Mouse (Mus musculus): ENCODE results near the gene Klb.

Klb gene

GRCm38 (mm10) chr5:65374746-65375145, 26.6 kb downstream of the Klb start:
- in situ Hi-C loops (cut with MseI, MboI): no loop called here

GRCm38 (mm10) chr5:65385704-65386103, 37.6 kb downstream of the Klb start:
- in situ Hi-C loops (cut with MseI, MboI): no loop called here

GRCm38 (mm10) chr5:65387008-65387867, 39.1 kb downstream of the Klb start:
- in situ Hi-C loops (cut with MseI, MboI): no loop called here

- in situ Hi-C loops (cut with MseI, MboI): no loop called here
These were observed 42.8 kb downstream of the Klb start, which contains the start of the genes Rpl9 and Lias for GRCm38 (mm10) chr5:65390648-65391644. TSS of gene Rpl9 (minus strand) at chr5:65391444. TSS of gene Lias (plus strand) at chr5:65391497.

- in situ Hi-C loops (cut with MseI, MboI): no loop called here
These were observed 43.6 kb downstream of the Klb start for GRCm38 (mm10) chr5:65391753-65392152.

- in situ Hi-C loops (cut with MseI, MboI): no loop called here
These were observed 46.3 kb downstream of the Klb start for GRCm38 (mm10) chr5:65394425-65394824.

GRCm38 (mm10) chr5:65401251-65401994, 53.3 kb downstream of the Klb start:
- in situ Hi-C loops (cut with MseI, MboI): loop anchor here in 1 of 2 experiments (10.0 kb wide), 1 partner anchor 123 kb away; no protein-coding TSS in a partner anchor

- in situ Hi-C loops (cut with MseI, MboI): loop anchor here in 1 of 2 experiments (10.0 kb wide), 1 partner anchor 117 kb away; no protein-coding TSS in a partner anchor
These were observed 59.9 kb downstream of the Klb start for GRCm38 (mm10) chr5:65407989-65408388.

- in situ Hi-C loops (cut with MseI, MboI): no loop called here
These were observed 67.7 kb downstream of the Klb start for GRCm38 (mm10) chr5:65415653-65416458.

GRCm38 (mm10) chr5:65419136-65419535, 71.0 kb downstream of the Klb start:
- in situ Hi-C loops (cut with MseI, MboI): no loop called here

- in situ Hi-C loops (cut with MseI, MboI): no loop called here
These were observed 72.7 kb downstream of the Klb start for GRCm38 (mm10) chr5:65420822-65421221.

- in situ Hi-C loops (cut with MseI, MboI): no loop called here
These were observed 74.7 kb downstream of the Klb start for GRCm38 (mm10) chr5:65422803-65423202.

GRCm38 (mm10) chr5:65424215-65424614, 76.1 kb downstream of the Klb start:
- in situ Hi-C loops (cut with MseI, MboI): no loop called here

GRCm38 (mm10) chr5:65425251-65425650, 77.1 kb downstream of the Klb start:
- in situ Hi-C loops (cut with MseI, MboI): no loop called here

GRCm38 (mm10) chr5:65428321-65428720, 80.2 kb downstream of the Klb start:
- in situ Hi-C loops (cut with MseI, MboI): no loop called here

GRCm38 (mm10) chr5:65429441-65429840, 81.3 kb downstream of the Klb start:
- in situ Hi-C loops (cut with MseI, MboI): no loop called here
